Mouse (Mus musculus) liver, embryonic 12.5 days (tissue): ENCODE measurements at regions not wholly inside any gene's neighbourhood (a gene's known extent, or its start where the extent isn't known, plus 50 kb on each side); places are given as distances from the start of the nearest gene placed in this dataset.

ENCODE experiments used
- ATAC-seq: fragments of 200-750 bp; cut with Nextera tagmentation; 2 replicates; pipeline ENCODE4 v1.8.0; 2017; ENCODE audit warnings: moderate number of reproducible peaks, mild to moderate bottlenecking, moderate library complexity
- H3K27ac ChIP-seq: fragments of 300-500 bp; sonication (generic); 2 replicates; pipeline ENCODE4 v1.5.1; 2016; ENCODE audit warnings: mild to moderate bottlenecking
- H3K27me3 ChIP-seq: fragments of 300-500 bp; sonication (generic); replicated peaks from 2 replicates; pipeline ENCODE4 v1.6.1; 2016; ENCODE audit warnings: mild to moderate bottlenecking, moderate library complexity
- H3K36me3 ChIP-seq: fragments of 300-500 bp; sonication (generic); 2 replicates; pipeline ENCODE4 v1.6.1; 2016; ENCODE audit warnings: mild to moderate bottlenecking, moderate library complexity
- H3K4me1 ChIP-seq: fragments of 300-500 bp; sonication (generic); 2 replicates; pipeline ENCODE4 v1.6.1; 2016
- H3K4me2 ChIP-seq: fragments of 300-500 bp; sonication (generic); 2 replicates; pipeline ENCODE4 v1.6.1; 2016; ENCODE audit warnings: mild to moderate bottlenecking, moderate library complexity
- H3K4me3 ChIP-seq: fragments of 300-500 bp; sonication (generic); 2 replicates; pipeline ENCODE4 v1.5.1; 2016; ENCODE audit warnings: mild to moderate bottlenecking, moderate library complexity
- H3K9ac ChIP-seq: fragments of 300-500 bp; sonication (generic); 2 replicates; pipeline ENCODE4 v1.6.1; 2016; ENCODE audit warnings: mild to moderate bottlenecking, moderate library complexity
- H3K9me3 ChIP-seq: fragments of 300-500 bp; sonication (generic); replicated peaks from 2 replicates; pipeline ENCODE4 v1.6.1; 2016; ENCODE audit warnings: mild to moderate bottlenecking, moderate library complexity
- WGBS: fragments of 180-500 bp; shearing (Covaris S2); methylation state at CpG from one replicate; pipeline ENCODE4 v1.1.7; 2016; ENCODE audit not compliant: insufficient replicate concordance; 5-methylcytosine and 5-hydroxymethylcytosine counted together

GRCm38 (mm10) chr9:52287246-52287651 lies 118.9 kb upstream of the Zc3h12c start:
- no peak overlapping the region for H3K27ac ChIP-seq
- H3K36me3 ChIP-seq: no peaks in the 10 kb centered on the region
- peak overlapping the region; percentile 51 for H3K4me2 ChIP-seq
- H3K9me3 ChIP-seq: no peaks in the 10 kb centered on the region
- H3K4me1 ChIP-seq: peaks cover 3% of the 10 kb centered on the region; the same call in 1 of the 2 replicates
- WGBS: 12% methylated on average over 10 of the region's 10 CpGs
- peak overlapping the region; percentile 11; the same call in 1 of the 2 replicates for H3K4me3 ChIP-seq
- no peak for ATAC-seq
- H3K9ac ChIP-seq: no peak overlapping the region
- H3K27me3 ChIP-seq: peaks cover 3% of the 10 kb centered on the region; the same call in 1 of the 2 replicates

- 13% methylated on average over 1 of the region's 1 CpGs for WGBS
- Histone ChIP-seq H3K36me3 (no peaks in the 10 kb centered on the region), H3K4me2 (no peak overlapping the region), H3K27me3 (peaks cover 3% of the 10 kb centered on the region; the same call in 1 of the 2 replicates), H3K9ac (no peak overlapping the region), H3K4me1 (peaks cover 3% of the 10 kb centered on the region; the same call in 1 of the 2 replicates), H3K27ac (no peak overlapping the region), H3K4me3 (no peak overlapping the region), H3K9me3 (no peaks in the 10 kb centered on the region)
- ATAC-seq: no peak
Observed at GRCm38 (mm10) chr9:52286104-52286503, 117.7 kb upstream of the Zc3h12c start.

DNA sequence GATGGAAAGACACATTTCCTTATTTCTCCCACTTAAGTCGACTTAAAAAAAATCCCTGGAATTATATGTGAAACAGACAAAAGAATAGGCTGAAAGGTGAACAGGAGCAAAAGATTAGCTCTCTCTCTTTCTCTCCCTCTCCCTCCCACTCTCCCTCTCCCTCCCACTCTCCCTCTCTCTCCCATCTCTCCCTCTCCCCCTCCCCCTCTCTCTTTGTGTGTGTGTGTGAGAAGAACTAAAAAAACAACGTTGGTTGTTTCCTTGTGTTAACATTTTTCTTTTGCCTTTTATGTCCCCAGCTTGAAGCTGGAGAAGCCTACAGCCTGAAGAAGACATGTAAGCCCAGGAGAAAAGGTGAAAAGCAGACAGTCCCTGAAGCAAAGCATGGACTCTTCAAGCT lies 115.2 kb upstream of the Zc3h12c start:
- no peak overlapping the region for H3K9ac ChIP-seq
- ATAC-seq: no peak
- H3K36me3 ChIP-seq: no peaks in the 10 kb centered on the region
- H3K4me1 ChIP-seq: peaks cover 3% of the 10 kb centered on the region; the same call in 1 of the 2 replicates
- H3K4me2 ChIP-seq: no peak overlapping the region
- peaks cover 3% of the 10 kb centered on the region; the same call in 1 of the 2 replicates for H3K27me3 ChIP-seq
- WGBS: 19% methylated on average over 2 of the region's 2 CpGs
- no peaks in the 10 kb centered on the region for H3K9me3 ChIP-seq
- no peak overlapping the region for H3K27ac ChIP-seq
- no peak overlapping the region for H3K4me3 ChIP-seq

DNA sequence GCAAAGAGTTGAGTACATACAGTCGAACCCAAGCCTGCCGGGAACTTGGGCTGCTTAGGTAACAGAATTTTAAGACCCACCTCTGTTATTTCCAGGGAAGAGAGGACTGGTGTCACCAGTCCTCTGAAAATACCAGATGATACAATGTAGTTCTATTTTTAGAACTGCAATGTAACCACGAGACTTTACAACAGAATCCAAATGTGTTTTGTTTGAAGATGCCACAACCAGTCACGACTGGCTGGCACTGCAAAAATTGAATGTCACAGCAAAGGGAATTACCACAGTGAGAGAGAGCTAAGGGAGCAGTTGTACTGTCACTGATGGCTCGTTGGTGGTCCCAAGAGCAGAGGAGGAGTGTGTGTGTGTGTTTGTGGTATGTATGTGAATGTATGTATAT lies 112.6 kb upstream of the Zc3h12c start:
- WGBS: 51% methylated on average over 5 of the region's 5 CpGs
- no peak overlapping the region for H3K27ac ChIP-seq
- no peaks in the 10 kb centered on the region; the same call in 1 of the 2 replicates for H3K4me1 ChIP-seq
- no peak overlapping the region for H3K9ac ChIP-seq
- no peak for ATAC-seq
- no peaks in the 10 kb centered on the region for H3K36me3 ChIP-seq
- no peaks in the 10 kb centered on the region for H3K9me3 ChIP-seq
- H3K4me3 ChIP-seq: no peak overlapping the region
- peaks cover 3% of the 10 kb centered on the region; the same call in 1 of the 2 replicates for H3K27me3 ChIP-seq
- H3K4me2 ChIP-seq: no peak overlapping the region

GRCm38 (mm10) chr9:52280556-52280955 lies 112.2 kb upstream of the Zc3h12c start:
- Histone ChIP-seq H3K36me3 (no peaks in the 10 kb centered on the region), H3K4me2 (no peak overlapping the region), H3K9ac (no peak overlapping the region), H3K4me3 (no peak overlapping the region), H3K27ac (no peak overlapping the region), H3K4me1 (no peaks in the 10 kb centered on the region), H3K27me3 (peaks cover 3% of the 10 kb centered on the region; the same call in 1 of the 2 replicates), H3K9me3 (no peaks in the 10 kb centered on the region)
- ATAC-seq: no peak
- WGBS: 72% methylated on average over 3 of the region's 3 CpGs

DNA sequence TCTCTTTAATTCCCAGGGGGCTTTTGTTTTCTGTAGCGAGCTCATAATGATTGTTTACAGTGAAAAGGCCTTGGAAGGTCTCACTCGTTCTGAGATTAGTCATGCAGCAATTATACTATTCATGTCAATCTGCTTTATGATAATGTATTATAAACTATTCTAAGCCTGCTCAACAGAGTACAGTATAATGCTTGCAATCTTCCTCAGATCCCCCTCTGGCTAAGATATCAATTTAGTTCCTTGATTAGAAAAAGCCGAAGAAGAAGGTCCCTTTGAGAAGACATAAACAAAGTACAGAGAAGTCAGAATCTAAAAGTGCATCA lies 110.3 kb upstream of the Zc3h12c start:
- no peak overlapping the region for H3K27ac ChIP-seq
- no peaks in the 10 kb centered on the region for H3K4me1 ChIP-seq
- H3K9me3 ChIP-seq: no peaks in the 10 kb centered on the region
- H3K9ac ChIP-seq: no peak overlapping the region
- peaks cover 2% of the 10 kb centered on the region; the same call in 1 of the 2 replicates for H3K27me3 ChIP-seq
- H3K36me3 ChIP-seq: no peaks in the 10 kb centered on the region
- H3K4me3 ChIP-seq: no peak overlapping the region
- no peak overlapping the region for H3K4me2 ChIP-seq
- WGBS: 45% methylated on average over 3 of the region's 3 CpGs
- no peak for ATAC-seq

- no peaks in the 10 kb centered on the region for H3K9me3 ChIP-seq
- H3K27ac ChIP-seq: no peak overlapping the region
- no peaks in the 10 kb centered on the region for H3K4me1 ChIP-seq
- no peaks in the 10 kb centered on the region for H3K36me3 ChIP-seq
- H3K9ac ChIP-seq: no peak overlapping the region
- no peaks in the 10 kb centered on the region for H3K27me3 ChIP-seq
- no peak overlapping the region for H3K4me2 ChIP-seq
- WGBS: 59% methylated on average over 14 of the region's 14 CpGs
- H3K4me3 ChIP-seq: no peak overlapping the region
- no peak for ATAC-seq
Observed at GRCm38 (mm10) chr9:52277954-52278700, 109.8 kb upstream of the Zc3h12c start.

GRCm38 (mm10) chr9:52273994-52274393 lies 105.6 kb upstream of the Zc3h12c start:
- no peak overlapping the region for H3K9ac ChIP-seq
- no peak overlapping the region for H3K27ac ChIP-seq
- no peaks in the 10 kb centered on the region for H3K36me3 ChIP-seq
- no peaks in the 10 kb centered on the region for H3K4me1 ChIP-seq
- ATAC-seq: no peak
- no peaks in the 10 kb centered on the region for H3K27me3 ChIP-seq
- no peak overlapping the region for H3K4me3 ChIP-seq
- H3K4me2 ChIP-seq: no peak overlapping the region
- WGBS: 62% methylated on average over 3 of the region's 3 CpGs
- no peaks in the 10 kb centered on the region for H3K9me3 ChIP-seq

DNA sequence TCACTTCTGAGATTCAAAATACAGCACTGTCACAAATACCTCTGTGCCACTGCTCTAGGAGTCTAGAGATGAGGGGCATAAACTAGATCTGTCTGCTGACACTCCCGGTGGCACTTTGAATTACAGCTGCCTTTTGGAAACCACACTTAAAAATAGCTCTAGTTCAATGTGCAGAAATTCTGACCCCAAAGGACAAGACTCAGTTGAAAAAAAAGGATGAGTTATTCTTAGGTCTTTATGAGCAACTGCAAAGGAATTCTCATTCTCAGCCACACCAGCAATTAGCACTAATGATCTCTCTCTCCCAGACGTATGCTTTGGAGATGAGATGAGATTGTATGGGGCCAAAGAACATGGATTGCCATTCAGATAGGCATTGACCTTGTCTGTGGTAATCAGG lies 104.3 kb upstream of the Zc3h12c start:
- WGBS: 60% methylated on average over 2 of the region's 2 CpGs
- Histone ChIP-seq H3K36me3 (no peaks in the 10 kb centered on the region), H3K9ac (no peak overlapping the region), H3K27me3 (no peaks in the 10 kb centered on the region), H3K9me3 (no peaks in the 10 kb centered on the region), H3K4me2 (no peak overlapping the region), H3K27ac (no peak overlapping the region), H3K4me1 (no peaks in the 10 kb centered on the region), H3K4me3 (no peak overlapping the region)
- ATAC-seq: no peak

DNA sequence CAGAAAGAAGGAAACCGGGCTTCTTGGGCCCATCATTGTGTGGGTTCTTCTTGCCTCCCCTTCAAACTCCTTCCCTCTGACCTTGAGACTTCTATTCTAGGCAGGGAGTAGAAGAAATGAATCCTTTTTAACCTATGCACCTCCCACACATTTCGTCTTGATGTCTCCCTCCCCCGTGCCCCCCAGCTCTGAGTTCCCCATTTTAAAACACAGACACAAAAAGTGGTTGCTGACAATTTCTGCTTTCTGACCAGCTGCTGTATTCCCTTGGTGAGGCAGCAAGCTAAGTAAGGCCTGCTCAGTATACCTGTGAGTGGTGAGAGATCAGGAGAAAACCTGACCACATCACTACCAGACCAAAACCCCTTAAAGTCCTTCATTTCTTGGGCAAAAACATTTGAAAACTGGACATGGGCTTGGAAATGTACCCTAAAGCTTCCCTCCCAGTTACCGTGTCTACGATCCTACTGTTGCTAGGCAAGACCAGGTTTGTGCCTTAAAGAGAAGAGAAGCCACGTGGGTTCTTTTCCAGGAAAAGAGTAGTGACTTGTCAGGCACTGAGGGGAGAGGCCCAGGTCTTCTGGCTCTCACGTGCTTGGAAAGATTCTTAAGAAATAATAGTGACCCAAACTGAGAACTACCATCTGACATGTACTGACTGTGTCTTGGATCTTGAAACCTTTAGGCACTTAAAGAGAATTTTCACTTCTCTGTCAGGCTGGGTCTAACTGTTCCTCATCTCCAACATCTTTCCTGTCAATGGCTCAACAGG lies 103.2 kb upstream of the Zc3h12c start:
- no peak for ATAC-seq

DNA sequence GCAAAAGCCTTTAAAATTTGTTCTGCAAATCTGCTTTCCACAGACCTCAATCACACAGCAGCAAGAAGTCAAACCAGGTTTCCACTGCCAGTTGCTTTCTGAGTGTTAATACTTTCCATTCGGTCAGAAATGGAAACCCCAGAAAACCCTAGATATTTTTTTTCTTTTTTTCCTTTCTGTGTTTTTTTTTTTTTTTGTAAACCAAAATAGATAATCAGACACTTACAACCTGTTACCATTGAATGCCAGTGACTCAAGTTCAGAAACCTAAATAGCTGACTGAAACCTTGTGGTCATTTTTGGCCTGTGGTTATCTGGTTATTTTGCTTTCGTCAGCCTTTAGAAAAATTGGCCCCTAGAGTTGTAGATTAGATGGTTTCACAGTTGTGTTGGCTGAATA lies 93.2 kb upstream of the Zc3h12c start:
- Histone ChIP-seq H3K27me3 (no peaks in the 10 kb centered on the region), H3K9me3 (no peaks in the 10 kb centered on the region), H3K36me3 (no peaks in the 10 kb centered on the region), H3K4me1 (no peaks in the 10 kb centered on the region), H3K4me3 (no peak overlapping the region), H3K9ac (no peak overlapping the region), H3K27ac (no peak overlapping the region), H3K4me2 (no peak overlapping the region)
- no peak for ATAC-seq
- 62% methylated on average over 2 of the region's 2 CpGs for WGBS

More for the DNA sequence above, 103.2 kb upstream of the Zc3h12c start:
- Histone ChIP-seq H3K27me3 (no peaks in the 10 kb centered on the region), H3K9ac (no peak overlapping the region), H3K27ac (no peak overlapping the region), H3K36me3 (no peaks in the 10 kb centered on the region), H3K4me3 (no peak overlapping the region), H3K9me3 (no peaks in the 10 kb centered on the region), H3K4me2 (no peak overlapping the region), H3K4me1 (no peaks in the 10 kb centered on the region)
- 60% methylated on average over 7 of the region's 7 CpGs for WGBS

DNA sequence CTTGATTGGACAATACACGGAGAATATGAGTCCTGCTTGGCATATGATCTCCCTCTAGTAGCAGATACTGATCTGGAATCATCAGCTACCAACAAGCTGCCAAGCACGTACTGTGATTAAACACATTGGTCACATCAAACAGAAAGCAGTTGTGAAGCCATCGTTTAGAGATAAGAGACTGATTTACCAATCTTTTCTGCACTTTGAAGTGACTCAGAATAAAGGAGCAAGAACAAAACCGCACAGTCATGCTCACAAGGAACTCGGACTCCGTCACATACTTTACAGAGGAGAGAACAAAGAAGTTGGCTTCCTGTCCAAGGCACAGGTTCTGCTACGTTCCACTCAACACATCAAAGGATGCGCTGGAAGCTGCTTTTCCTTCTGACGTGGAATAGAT lies 91.1 kb upstream of the Zc3h12c start:
- H3K9ac ChIP-seq: no peak overlapping the region
- no peaks in the 10 kb centered on the region for H3K9me3 ChIP-seq
- no peak overlapping the region for H3K4me3 ChIP-seq
- H3K36me3 ChIP-seq: no peaks in the 10 kb centered on the region
- ATAC-seq: no peak
- 30% methylated on average over 9 of the region's 9 CpGs for WGBS
- H3K4me1 ChIP-seq: no peaks in the 10 kb centered on the region
- H3K4me2 ChIP-seq: no peak overlapping the region
- no peak overlapping the region for H3K27ac ChIP-seq
- no peaks in the 10 kb centered on the region for H3K27me3 ChIP-seq
